In genomic region chr19:45015518-45016281, GRCm38 (mm10) we compare ENCODE assay signal across 8 mouse cellular contexts. TPM values are rescaled to one million over a fixed set of nuclear protein-coding genes. Genes with fewer than 3 reads are reported as not detected.
DNase-seq lines count a peak whose midpoint lies in the region; ATAC-seq and TF ChIP-seq lines count a peak whose summit lies in the region.

No protein-coding gene starts in this region.

- TF ChIP-seq POLR2A in heart, adult 2 months (IDR thresholded peaks at IDR 0.05; ENCODE audit: insufficient read depth, low read depth, low read length), result peak; percentile 49

- intact Hi-C loops in heart, adult 2 months (cut with DNase I), result loop anchor here (5.0 kb wide), 1 partner anchor 83 kb away; the partner anchor contains the start of gene Slf2

- peak overlapping the region; percentile 87 for H3K4me3 ChIP-seq in heart, adult 2 months
- H3K4me3 ChIP-seq in lung, embryonic 15.5 days, result peak overlapping the region; percentile 74

- peaks cover 9% of the 10 kb centered on the region for H3K36me3 ChIP-seq in heart, adult 2 months (ENCODE audit: control insufficient read depth, insufficient read depth, low read length)
- H3K36me3 ChIP-seq in lung, embryonic 15.5 days, result peaks cover 12% of the 10 kb centered on the region

- no peaks in the 10 kb centered on the region for H3K27me3 ChIP-seq in heart, adult 2 months (ENCODE audit: control insufficient read depth, insufficient read depth, low read length)
- H3K27me3 ChIP-seq in lung, embryonic 15.5 days, result no peaks in the 10 kb centered on the region

- H3K4me2 ChIP-seq in lung, embryonic 15.5 days, result peak overlapping the region; percentile 79

- ATAC-seq in lung, embryonic 15.5 days (ENCODE audit: borderline replicate concordance, extremely low read depth, low FRiP score, low TSS enrichment), result no peak

- TF ChIP-seq EP300 in heart, adult 2 months (IDR thresholded peaks at IDR 0.05; ENCODE audit: insufficient read depth, low read depth, low read length), result no peak

- H3K79me2 ChIP-seq in heart, adult 2 months (replicated peaks; ENCODE audit: control insufficient read depth, insufficient read depth, low read length), result no peaks in the 10 kb centered on the region; the same call in 1 of the 2 replicates

- H3K4me1 ChIP-seq in heart, adult 2 months (ENCODE audit: control insufficient read depth, insufficient read depth, low read length), result peaks cover 14% of the 10 kb centered on the region
- peaks cover 59% of the 10 kb centered on the region for H3K4me1 ChIP-seq in lung, embryonic 15.5 days

- peak overlapping the region; percentile 84 for H3K9ac ChIP-seq in heart, adult 2 months (ENCODE audit: low read depth, low read length)
- H3K9ac ChIP-seq in lung, embryonic 15.5 days, result peak overlapping the region; percentile 60

- H3K27ac ChIP-seq in heart, adult 2 months, result peak overlapping the region; percentile 100
- H3K27ac ChIP-seq in lung, embryonic 15.5 days, result peak overlapping the region; percentile 99

- peak; percentile 51 for DNase-seq in 3T3-L1 (ENCODE audit: low read depth, low spot score)
- DNase-seq in Muller cell, postnatal 12 days (ENCODE audit: inconsistent ontology term), result peak; percentile 56
- DNase-seq in embryo, embryonic 10 days (ENCODE audit: low spot score), result peak; percentile 65
- DNase-seq in heart, adult 2 months, result peak; percentile 80
- DNase-seq in kidney, adult 18-20 months, result peak; percentile 76
- peak; percentile 38 for DNase-seq in retina, embryonic 14.5 days (ENCODE audit: low spot score)
- no peak for DNase-seq in layer of hippocampus, adult 18-20 months (ENCODE audit: low spot score in 2 of 2)

- no peak for TF ChIP-seq CTCF in heart, adult 2 months (IDR thresholded peaks at IDR 0.05)

- under 1% methylated on average over 34 of the region's 34 CpGs for WGBS in heart, adult 2 months
- 0% methylated on average over 34 of the region's 34 CpGs for WGBS in lung, embryonic 15.5 days

- no peaks in the 10 kb centered on the region for H3K9me3 ChIP-seq in lung, embryonic 15.5 days

RNA-seq across cellular contexts. Expression of gene Lzts2, which starts 1.5 kb away (rescaled TPM):
- total RNA-seq in heart, adult 2 months (2021), result 10 to 100 TPM; 59.1 to 68.1 TPM
- polyA plus RNA-seq in heart, adult 2 months (2012; rRNA removed), result 48.8 and 61.6 TPM in 2 replicates
- polyA plus RNA-seq in lung, embryonic 15.5 days (2015; fragmentation: Nextera tagmentation; extraction: Ambion mirVana), result 75.9 and 81.8 TPM in 2 replicates
- 10 to 100 TPM; 32.0 to 35.6 TPM for total RNA-seq in layer of hippocampus, adult 18-20 months (2021)

RNA-seq across cellular contexts. Expression of gene Mrpl43, which starts 9.5 kb away (rescaled TPM):
- 10 to 100 TPM; 45.6 to 53.6 TPM for total RNA-seq in heart, adult 2 months (2021)
- 55.8 and 64.7 TPM in 2 replicates for polyA plus RNA-seq in heart, adult 2 months (2012; rRNA removed)
- 70.1 and 70.8 TPM in 2 replicates for polyA plus RNA-seq in lung, embryonic 15.5 days (2015; fragmentation: Nextera tagmentation; extraction: Ambion mirVana)
- total RNA-seq in layer of hippocampus, adult 18-20 months (2021), result 10 to 100 TPM; 40.6 to 42.2 TPM

RNA-seq across cellular contexts. Expression of gene Twnk, which starts 10.2 kb away (rescaled TPM):
- total RNA-seq in heart, adult 2 months (2021), result 10 to 100 TPM; 29.3 to 32.1 TPM
- polyA plus RNA-seq in heart, adult 2 months (2012; rRNA removed), result 11.9 and 21.9 TPM in 2 replicates
- 17.8 and 20.8 TPM in 2 replicates for polyA plus RNA-seq in lung, embryonic 15.5 days (2015; fragmentation: Nextera tagmentation; extraction: Ambion mirVana)
- 10 to 100 TPM; 15.6 to 16.5 TPM for total RNA-seq in layer of hippocampus, adult 18-20 months (2021)

RNA-seq across cellular contexts. Expression of gene Sema4g, which starts 26.8 kb away (rescaled TPM):
- total RNA-seq in heart, adult 2 months (2021), result under 1 TPM; 0.32 to 0.37 TPM
- 0.94 and 1.2 TPM in 2 replicates for polyA plus RNA-seq in heart, adult 2 months (2012; rRNA removed)
- 1.3 and 1.7 TPM in 2 replicates for polyA plus RNA-seq in lung, embryonic 15.5 days (2015; fragmentation: Nextera tagmentation; extraction: Ambion mirVana)
- total RNA-seq in layer of hippocampus, adult 18-20 months (2021), result 10 to 100 TPM; 19.1 to 20.8 TPM

RNA-seq across cellular contexts. Expression of gene Pdzd7, which starts 29.8 kb away (rescaled TPM):
- total RNA-seq in heart, adult 2 months (2021), result under 1 TPM in 1 of 2 experiments, not detected in 1; 0.08 TPM
- 0.38 and 0.43 TPM in 2 replicates for polyA plus RNA-seq in heart, adult 2 months (2012; rRNA removed)
- 0.30 and 0.34 TPM in 2 replicates for polyA plus RNA-seq in lung, embryonic 15.5 days (2015; fragmentation: Nextera tagmentation; extraction: Ambion mirVana)
- 1 to 10 TPM; 1.8 to 2.6 TPM for total RNA-seq in layer of hippocampus, adult 18-20 months (2021)

Comparison
In these comparisons a context has a peak if more than half of its experiments do, and no peak if none do; other contexts are left out.
1. DNase-seq: peak in 3T3-L1 (single experiment), Muller cell, postnatal 12 days (single experiment), embryo, embryonic 10 days (single experiment), heart, adult 2 months (2 of 2), kidney, adult 18-20 months (single experiment) and retina, embryonic 14.5 days (single experiment); none in layer of hippocampus, adult 18-20 months (0 of 2).